Mouse (Mus musculus) monocyte, adult 5-6 weeks (primary cell): ENCODE data around the gene C1qtnf6. TPM values are rescaled to one million over a fixed set of nuclear protein-coding genes. Genes with fewer than 3 reads are reported as not detected.

ENCODE experiments used
- ATAC-seq: fragments of 153-309, 156-312 bp; replicated peaks from 2 replicates; pipeline ENCODE4 v1.8.0; 2017; ENCODE audit warnings: mild to moderate bottlenecking; ENCODE audit not compliant: low TSS enrichment, insufficient number of reproducible peaks, severe bottlenecking, poor library complexity, low FRiP score
- total RNA-seq: library from RNA; stranded (forward); fragments of 200-1000, 200-491, 200-594 nt; gene quantifications from 3 replicates; pipeline ENCODE4 v1.2.3, GENCODE M21; 2017

The C1qtnf6 gene
- total RNA-seq, 1 experiment from 2014 or later: 0.67 TPM

DNA sequence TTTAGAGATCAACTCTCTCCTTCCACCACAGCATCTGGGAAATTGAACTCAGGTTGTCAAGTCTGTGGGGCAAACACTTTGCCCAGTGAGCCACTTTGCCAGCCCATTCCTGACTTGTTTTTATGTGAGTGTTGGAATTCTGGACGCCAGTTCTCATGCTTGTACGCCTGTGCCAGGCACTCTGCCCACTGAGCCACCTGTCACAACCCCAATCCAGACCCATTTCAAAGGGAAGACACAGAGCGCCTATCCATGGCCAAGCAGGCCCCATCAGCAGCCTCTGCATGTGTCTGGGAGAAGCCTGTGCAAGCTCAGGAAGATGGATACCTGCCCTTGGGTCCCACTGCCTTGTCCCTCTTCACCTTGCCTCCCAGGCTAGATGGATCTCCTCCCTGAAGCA lies 39.9 kb downstream of the C1qtnf6 start:
- no peak for ATAC-seq

DNA sequence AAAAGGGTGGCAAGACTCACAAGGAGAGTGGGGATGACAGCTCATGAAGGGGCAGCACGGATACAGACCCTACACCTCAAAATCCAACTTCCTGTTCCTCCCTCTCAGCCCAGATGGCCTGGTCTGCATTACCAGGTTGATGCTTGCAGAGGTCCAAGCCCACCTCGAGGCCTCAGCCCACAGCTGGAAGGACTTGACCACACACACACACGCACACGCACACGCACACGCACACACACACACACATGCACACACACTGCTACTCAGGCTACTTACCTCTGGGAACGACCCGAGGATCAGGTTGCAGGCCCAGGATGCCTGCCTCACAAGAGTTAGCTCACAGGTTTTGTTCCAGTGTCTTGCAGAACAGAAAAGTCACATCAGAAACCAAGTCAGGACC lies 41.3 kb downstream of the C1qtnf6 start:
- no peak for ATAC-seq

DNA sequence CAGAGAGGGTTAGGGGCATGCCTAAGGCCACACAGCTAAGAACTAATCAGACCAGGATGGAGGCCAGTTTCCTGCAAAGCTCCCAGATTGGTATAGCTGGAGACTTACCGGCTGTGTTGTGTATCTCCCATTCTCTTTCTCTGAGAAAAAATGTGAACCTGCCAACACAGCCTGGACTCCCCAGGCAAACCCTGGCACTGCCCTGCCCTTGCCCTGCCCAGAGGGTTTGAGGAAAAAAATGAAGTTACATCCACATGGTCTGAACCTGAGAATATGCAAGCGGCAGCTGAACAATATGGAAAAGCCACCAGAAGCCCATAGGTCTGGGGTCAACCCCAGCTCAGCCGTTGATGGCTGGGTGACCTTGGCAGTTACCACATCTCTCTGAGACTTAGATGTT lies 42.0 kb downstream of the C1qtnf6 start:
- no peak for ATAC-seq

GRCm38 (mm10) chr15:78487066-78487465 lies 44.1 kb downstream of the C1qtnf6 start:
- ATAC-seq: no peak

- no peak for ATAC-seq
Measured at GRCm38 (mm10) chr15:78486564-78486963, 44.7 kb downstream of the C1qtnf6 start.

GRCm38 (mm10) chr15:78483311-78483710 lies 47.9 kb downstream of the C1qtnf6 start:
- no peak for ATAC-seq

DNA sequence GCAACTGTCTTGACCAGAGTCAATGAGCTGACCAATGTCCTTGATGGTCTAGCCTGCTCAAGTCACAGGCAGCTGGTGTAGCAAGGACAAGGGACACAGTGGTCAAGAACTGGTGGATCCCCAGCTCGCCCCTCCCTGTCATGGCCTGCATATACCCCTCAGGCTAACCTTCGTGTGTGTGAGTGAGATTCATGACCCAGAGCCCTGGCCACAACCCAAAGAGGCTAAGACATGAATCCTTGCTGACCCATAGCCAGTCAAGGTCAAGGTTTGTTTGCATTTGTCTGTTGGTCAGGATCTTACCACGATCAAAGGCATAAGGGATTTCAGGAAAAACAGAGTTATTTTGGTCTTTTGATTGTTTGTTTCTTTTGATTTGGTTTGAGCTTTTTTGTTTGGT lies 48.7 kb downstream of the C1qtnf6 start:
- no peak for ATAC-seq

DNA sequence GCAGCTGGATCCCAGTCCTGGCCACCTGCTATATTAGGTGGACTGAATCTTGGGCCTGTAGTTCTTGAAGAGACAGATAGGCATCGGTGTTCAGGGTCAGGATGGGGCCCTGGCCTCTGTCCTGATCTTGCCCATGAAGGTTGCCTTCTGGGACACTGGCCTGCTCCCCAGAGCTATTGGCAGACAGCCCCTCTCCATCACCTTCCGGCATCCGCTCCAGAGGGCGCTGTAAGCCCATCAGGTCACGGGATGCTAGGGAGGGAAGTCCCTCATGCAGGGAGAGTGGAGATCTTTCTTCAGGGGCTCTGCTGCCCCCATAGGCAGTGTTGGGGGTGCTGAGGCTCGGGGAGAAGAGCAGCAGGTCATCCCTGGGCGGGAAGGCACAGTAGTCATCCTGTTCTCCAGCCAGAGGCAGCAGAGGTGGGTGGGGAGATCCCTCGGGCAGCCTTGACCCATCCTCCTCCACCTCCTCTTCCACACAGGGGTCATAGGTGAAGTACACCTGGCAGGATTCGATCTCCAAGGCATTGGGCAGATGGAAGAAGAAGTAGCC lies 49.7 kb downstream of the C1qtnf6 start:
- no peak for ATAC-seq

- no peak for ATAC-seq
Measured at GRCm38 (mm10) chr15:78480991-78481390, 50.2 kb downstream of the C1qtnf6 start.

DNA sequence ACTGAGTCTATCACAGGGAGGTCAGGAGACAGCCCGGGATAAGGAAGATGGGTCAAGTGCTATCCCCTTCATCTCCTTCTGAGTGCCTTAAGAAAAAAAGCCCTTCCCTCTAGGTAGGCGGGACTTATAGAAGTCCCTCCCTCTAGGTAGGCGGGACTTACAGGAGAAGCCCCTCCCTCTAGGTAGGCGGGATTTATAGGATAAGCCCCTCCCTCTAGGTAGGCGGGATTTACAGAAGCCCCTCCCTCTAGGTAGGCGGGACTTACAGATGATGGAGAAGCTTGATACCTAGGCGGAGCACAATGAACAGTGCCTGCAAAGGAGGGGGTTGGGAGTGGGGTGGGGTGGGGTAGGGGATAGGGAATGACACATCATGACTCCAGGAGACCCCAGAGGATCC lies 51.1 kb downstream of the C1qtnf6 start:
- ATAC-seq: no peak

- ATAC-seq: no peak
Measured at GRCm38 (mm10) chr15:78479470-78479869, 51.7 kb downstream of the C1qtnf6 start.

GRCm38 (mm10) chr15:78478073-78478472 lies 53.1 kb downstream of the C1qtnf6 start:
- ATAC-seq: no peak

- no peak for ATAC-seq
Measured at GRCm38 (mm10) chr15:78476878-78477277, 54.3 kb downstream of the C1qtnf6 start.

GRCm38 (mm10) chr15:78475604-78476031 lies 55.6 kb downstream of the C1qtnf6 start:
- no peak for ATAC-seq

DNA sequence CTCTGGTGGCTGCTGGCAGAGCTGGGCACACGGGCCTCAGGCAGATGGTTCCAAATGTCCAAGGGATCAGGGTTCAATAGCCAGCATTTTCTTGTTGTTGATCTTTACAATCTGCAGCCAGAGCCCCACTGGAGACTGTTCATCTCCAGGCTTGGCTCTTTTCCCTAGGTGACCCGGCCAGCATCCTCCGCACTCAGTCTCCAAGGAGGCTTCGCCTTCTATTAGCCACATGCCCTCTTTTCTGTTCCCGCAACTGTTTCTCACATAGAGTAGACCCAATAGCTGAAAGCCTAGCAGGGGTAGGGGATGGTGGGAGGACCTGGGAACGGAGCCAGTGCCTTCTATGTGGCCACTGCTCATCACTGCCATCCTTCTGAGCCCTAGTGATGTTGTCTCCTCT lies 57.8 kb downstream of the C1qtnf6 start:
- ATAC-seq: no peak

Other genes starting within 250 kb of the C1qtnf6 start
- gene Csf2rb2, start 225.7 kb downstream of the C1qtnf6 start, total RNA-seq: 7.1 to 15.7 TPM (median 8.0 TPM) in 3 replicates
- gene Csf2rb, start 205.7 kb downstream of the C1qtnf6 start, total RNA-seq: 52.3 to 134 TPM (median 103 TPM) in 3 replicates
- gene Tex33, start 135.5 kb downstream of the C1qtnf6 start, total RNA-seq: 5.0 TPM in 1 of 3 replicates, not detected in the others
- 2.2 TPM in 1 of 3 replicates, not detected in the others for gene Tst, start 125.5 kb downstream of the C1qtnf6 start, total RNA-seq
- 5.8 to 10.2 TPM (median 8.7 TPM) in 3 replicates for gene Mpst, start 125.0 kb downstream of the C1qtnf6 start, total RNA-seq
- 4.6 to 6.1 TPM (median 5.0 TPM) in 3 replicates for gene Kctd17, start 102.9 kb downstream of the C1qtnf6 start, total RNA-seq
- gene Tmprss6, start 62.8 kb downstream of the C1qtnf6 start, total RNA-seq: 0.58 TPM in 1 of 3 replicates, not detected in the others
- gene Il2rb, start 36.1 kb downstream of the C1qtnf6 start, total RNA-seq: 102 to 350 TPM (median 102 TPM) in 3 replicates
- 0.10 to 0.29 TPM in 2 of 3 replicates, not detected in the other for gene Sstr3, start 13.3 kb upstream of the C1qtnf6 start, total RNA-seq
- 125 to 216 TPM (median 199 TPM) in 3 replicates for gene Rac2, start 41.4 kb upstream of the C1qtnf6 start, total RNA-seq
- 298 to 420 TPM (median 312 TPM) in 3 replicates for gene Cyth4, start 65.6 kb upstream of the C1qtnf6 start, total RNA-seq
- not detected in 3 replicates for gene Elfn2, start 187.4 kb upstream of the C1qtnf6 start, total RNA-seq
- 19.9 to 42.9 TPM (median 22.6 TPM) in 3 replicates for gene Mfng, start 242.1 kb upstream of the C1qtnf6 start, total RNA-seq